Mouse (Mus musculus): ENCODE data around the gene Ubr1. TPM values are rescaled to one million over a fixed set of nuclear protein-coding genes. Genes with fewer than 3 reads are reported as not detected.

Gene Ubr1
- total RNA-seq, 2 experiments from 2014 or later, result 44.7 to 48.0 TPM

GRCm38 (mm10) chr2:120867336-120867735 is 103.2 kb downstream of the Ubr1 start:
- H3K4me3 ChIP-seq, result no peak overlapping the region
- peak; percentile 48 to 51 for DNase-seq (ENCODE audit: low spot score in 2 of 2)
- TF ChIP-seq CTCF (conservative IDR thresholded peaks at IDR 0.05), result no peak
- H3K27ac ChIP-seq, result peak overlapping the region; percentile 74

GRCm38 (mm10) chr2:120866561-120866960 is 104.0 kb downstream of the Ubr1 start:
- Histone ChIP-seq H3K4me3 (no peak overlapping the region), H3K27ac (peak overlapping the region; percentile 74)
- peak in 1 of 2 experiments; percentile 45 for DNase-seq (ENCODE audit: low spot score in 2 of 2)
- TF ChIP-seq CTCF (conservative IDR thresholded peaks at IDR 0.05), result peak; percentile 79

GRCm38 (mm10) chr2:120863389-120863788 is 107.1 kb downstream of the Ubr1 start:
- DNase-seq (ENCODE audit: low spot score in 2 of 2), result no peak
- peak overlapping the region; percentile 67 for H3K27ac ChIP-seq
- no peak for TF ChIP-seq CTCF (conservative IDR thresholded peaks at IDR 0.05)
- H3K4me3 ChIP-seq, result no peak overlapping the region

- Histone ChIP-seq H3K27ac (peak overlapping the region; percentile 8; the same call in 1 of the 2 replicates), H3K4me3 (no peak overlapping the region)
- no peak for TF ChIP-seq CTCF (conservative IDR thresholded peaks at IDR 0.05)
- DNase-seq (ENCODE audit: low spot score in 2 of 2), result no peak
Measured at GRCm38 (mm10) chr2:120860699-120861098, 109.8 kb downstream of the Ubr1 start.

GRCm38 (mm10) chr2:120858131-120858530 is 112.4 kb downstream of the Ubr1 start:
- Histone ChIP-seq H3K4me3 (no peak overlapping the region), H3K27ac (no peak overlapping the region)
- DNase-seq (ENCODE audit: low spot score in 2 of 2), result no peak
- TF ChIP-seq CTCF (conservative IDR thresholded peaks at IDR 0.05), result no peak

GRCm38 (mm10) chr2:120853151-120853550 is 117.4 kb downstream of the Ubr1 start:
- Histone ChIP-seq H3K27ac (no peak overlapping the region), H3K4me3 (no peak overlapping the region)
- no peak for TF ChIP-seq CTCF (conservative IDR thresholded peaks at IDR 0.05)
- no peak for DNase-seq (ENCODE audit: low spot score in 2 of 2)

GRCm38 (mm10) chr2:120852626-120853025 is 117.9 kb downstream of the Ubr1 start:
- no peak for DNase-seq (ENCODE audit: low spot score in 2 of 2)
- H3K4me3 ChIP-seq, result no peak overlapping the region
- no peak for TF ChIP-seq CTCF (conservative IDR thresholded peaks at IDR 0.05)
- no peak overlapping the region for H3K27ac ChIP-seq

- DNase-seq (ENCODE audit: low spot score in 2 of 2), result peak; percentile 98 to 99
- TF ChIP-seq CTCF (conservative IDR thresholded peaks at IDR 0.05), result peak; percentile 57
- peak within 1 kb of the TSS; percentile 77 for H3K4me3 ChIP-seq
- peak within 1 kb of the TSS; percentile 91 for H3K27ac ChIP-seq
Measured at GRCm38 (mm10) chr2:120850424-120851082, 120.0 kb downstream of the Ubr1 start, which contains the start of gene Ttbk2. Gene Ttbk2 (minus strand): TSS chr2:120850604.

- DNase-seq (ENCODE audit: low spot score in 2 of 2), result peak in 1 of 2 experiments; percentile 32
- peak within 1 kb of the TSS; percentile 77 for H3K4me3 ChIP-seq
- peak within 1 kb of the TSS; percentile 91 for H3K27ac ChIP-seq
- TF ChIP-seq CTCF (conservative IDR thresholded peaks at IDR 0.05), result no peak
Measured at GRCm38 (mm10) chr2:120849449-120850423, 120.8 kb downstream of the Ubr1 start, which contains the start of gene Cdan1. Gene Cdan1 (minus strand): TSS chr2:120850128.

GRCm38 (mm10) chr2:120845280-120845679 is 125.2 kb downstream of the Ubr1 start:
- no peak overlapping the region for H3K27ac ChIP-seq
- TF ChIP-seq CTCF (conservative IDR thresholded peaks at IDR 0.05), result no peak
- H3K4me3 ChIP-seq, result no peak overlapping the region
- no peak for DNase-seq (ENCODE audit: low spot score in 2 of 2)

GRCm38 (mm10) chr2:120843990-120844389 is 126.5 kb downstream of the Ubr1 start:
- Histone ChIP-seq H3K27ac (no peak overlapping the region), H3K4me3 (no peak overlapping the region)
- TF ChIP-seq CTCF (conservative IDR thresholded peaks at IDR 0.05), result no peak
- DNase-seq (ENCODE audit: low spot score in 2 of 2), result no peak

- DNase-seq (ENCODE audit: low spot score in 2 of 2), result no peak
- no peak overlapping the region for H3K27ac ChIP-seq
- TF ChIP-seq CTCF (conservative IDR thresholded peaks at IDR 0.05), result no peak
- H3K4me3 ChIP-seq, result no peak overlapping the region
Measured at GRCm38 (mm10) chr2:120841211-120841610, 129.3 kb downstream of the Ubr1 start.

- DNase-seq (ENCODE audit: low spot score in 2 of 2), result no peak
- no peak overlapping the region for H3K27ac ChIP-seq
- no peak overlapping the region for H3K4me3 ChIP-seq
- no peak for TF ChIP-seq CTCF (conservative IDR thresholded peaks at IDR 0.05)
Measured at GRCm38 (mm10) chr2:120835167-120835566, 135.3 kb downstream of the Ubr1 start.
